Mouse (Mus musculus) thymus, postnatal 14 days (tissue): ENCODE results near the gene Mettl9.

Experiments
- DNase-seq: peaks from one replicate; pipeline ENCODE4 v3.0.0; 2021

Mettl9 gene

DNA sequence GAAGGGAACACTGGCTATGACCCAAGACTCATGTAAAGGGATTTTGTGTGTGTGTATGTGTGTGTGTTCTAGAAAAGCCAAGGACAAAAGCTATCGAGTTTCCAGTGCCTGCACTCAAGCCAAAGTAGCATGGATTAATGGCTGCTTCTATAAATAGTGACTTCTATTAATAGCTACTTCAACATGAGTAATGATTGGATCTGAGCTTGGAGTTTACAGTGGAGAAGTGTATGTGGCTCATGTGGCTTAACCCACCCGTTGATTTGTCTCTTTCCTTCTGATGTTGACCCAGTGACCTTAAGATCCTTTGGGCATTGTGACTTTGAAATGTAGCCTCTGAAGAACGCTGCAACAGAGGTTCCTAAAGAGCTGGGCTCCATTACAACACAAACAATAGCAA is 77.1 kb downstream of the Mettl9 start:
- DNase-seq = no peak

- DNase-seq = no peak
These were observed 77.5 kb downstream of the Mettl9 start for GRCm38 (mm10) chr7:121111762-121112161.

GRCm38 (mm10) chr7:121120143-121120818 is 86.0 kb downstream of the Mettl9 start:
- DNase-seq = peak; percentile 63
